Mouse (Mus musculus): ENCODE measurements around the gene Tmem72. TPM values are rescaled to one million over a fixed set of nuclear protein-coding genes. Genes with fewer than 3 reads are reported as not detected.
A peak's percentile ranks its signal among the peaks of the same experiment; 100 is the strongest.

Gene Tmem72
- polyA plus RNA-seq, 1 experiment from 2014 or later, result 1.7 TPM

DNA sequence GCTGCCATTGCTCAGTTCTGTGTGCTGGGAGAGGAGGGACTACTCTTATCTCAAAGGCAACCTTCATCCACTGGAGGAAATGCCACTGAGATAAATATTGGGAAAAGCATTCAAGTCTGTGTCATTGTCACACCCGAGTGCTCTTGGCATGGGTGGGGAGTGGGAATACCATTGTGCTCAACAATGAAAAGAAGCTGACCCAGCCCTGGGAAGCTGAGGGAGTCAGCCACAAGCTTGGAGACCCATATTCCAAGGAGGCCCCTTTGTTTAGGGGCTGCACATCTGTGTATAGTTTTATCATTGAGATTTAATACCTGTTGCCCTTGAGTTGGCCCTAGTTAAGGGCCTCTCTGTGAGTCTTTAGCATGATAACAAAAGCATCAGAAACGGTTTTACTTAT, 77.0 kb downstream of the Tmem72 start:
- no peak for ATAC-seq (ENCODE audit: low FRiP score, low read depth)
- H3K4me1 ChIP-seq (replicated peaks), result no peaks in the 10 kb centered on the region
- H3K27me3 ChIP-seq, result no peaks in the 10 kb centered on the region
- no peaks in the 10 kb centered on the region for H3K36me3 ChIP-seq
- H3K9me3 ChIP-seq, result no peaks in the 10 kb centered on the region
- H3K9ac ChIP-seq, result no peak overlapping the region
- 77% methylated on average over 2 of the region's 2 CpGs for WGBS
- no peak overlapping the region for H3K27ac ChIP-seq (replicated peaks)
- H3K4me3 ChIP-seq, result no peak overlapping the region
- no peak overlapping the region for H3K4me2 ChIP-seq

- Histone ChIP-seq H3K9ac (no peak overlapping the region), H3K4me3 (no peak overlapping the region), H3K9me3 (no peaks in the 10 kb centered on the region), H3K36me3 (no peaks in the 10 kb centered on the region), H3K4me1 (replicated peaks) (no peaks in the 10 kb centered on the region), H3K4me2 (no peak overlapping the region), H3K27ac (replicated peaks) (no peak overlapping the region), H3K27me3 (no peaks in the 10 kb centered on the region)
- WGBS, result 81% methylated on average over 2 of the region's 2 CpGs
- ATAC-seq (ENCODE audit: low FRiP score, low read depth), result no peak
Measured at GRCm38 (mm10) chr6:116638871-116639270, 77.8 kb downstream of the Tmem72 start.

GRCm38 (mm10) chr6:116637496-116637895, 79.2 kb downstream of the Tmem72 start:
- Histone ChIP-seq H3K9me3 (no peaks in the 10 kb centered on the region), H3K4me1 (replicated peaks) (no peaks in the 10 kb centered on the region), H3K27ac (replicated peaks) (no peak overlapping the region), H3K27me3 (no peaks in the 10 kb centered on the region), H3K9ac (no peak overlapping the region), H3K36me3 (no peaks in the 10 kb centered on the region), H3K4me2 (no peak overlapping the region), H3K4me3 (no peak overlapping the region)
- WGBS, result 95% methylated on average over 5 of the region's 5 CpGs
- no peak for ATAC-seq (ENCODE audit: low FRiP score, low read depth)

GRCm38 (mm10) chr6:116636581-116637235, 80.0 kb downstream of the Tmem72 start:
- Histone ChIP-seq H3K4me3 (no peak overlapping the region), H3K4me2 (no peak overlapping the region), H3K4me1 (replicated peaks) (no peaks in the 10 kb centered on the region), H3K27ac (replicated peaks) (no peak overlapping the region), H3K27me3 (no peaks in the 10 kb centered on the region), H3K36me3 (no peaks in the 10 kb centered on the region), H3K9me3 (no peaks in the 10 kb centered on the region), H3K9ac (no peak overlapping the region)
- no peak for ATAC-seq (ENCODE audit: low FRiP score, low read depth)
- WGBS, result 85% methylated on average over 9 of the region's 9 CpGs

DNA sequence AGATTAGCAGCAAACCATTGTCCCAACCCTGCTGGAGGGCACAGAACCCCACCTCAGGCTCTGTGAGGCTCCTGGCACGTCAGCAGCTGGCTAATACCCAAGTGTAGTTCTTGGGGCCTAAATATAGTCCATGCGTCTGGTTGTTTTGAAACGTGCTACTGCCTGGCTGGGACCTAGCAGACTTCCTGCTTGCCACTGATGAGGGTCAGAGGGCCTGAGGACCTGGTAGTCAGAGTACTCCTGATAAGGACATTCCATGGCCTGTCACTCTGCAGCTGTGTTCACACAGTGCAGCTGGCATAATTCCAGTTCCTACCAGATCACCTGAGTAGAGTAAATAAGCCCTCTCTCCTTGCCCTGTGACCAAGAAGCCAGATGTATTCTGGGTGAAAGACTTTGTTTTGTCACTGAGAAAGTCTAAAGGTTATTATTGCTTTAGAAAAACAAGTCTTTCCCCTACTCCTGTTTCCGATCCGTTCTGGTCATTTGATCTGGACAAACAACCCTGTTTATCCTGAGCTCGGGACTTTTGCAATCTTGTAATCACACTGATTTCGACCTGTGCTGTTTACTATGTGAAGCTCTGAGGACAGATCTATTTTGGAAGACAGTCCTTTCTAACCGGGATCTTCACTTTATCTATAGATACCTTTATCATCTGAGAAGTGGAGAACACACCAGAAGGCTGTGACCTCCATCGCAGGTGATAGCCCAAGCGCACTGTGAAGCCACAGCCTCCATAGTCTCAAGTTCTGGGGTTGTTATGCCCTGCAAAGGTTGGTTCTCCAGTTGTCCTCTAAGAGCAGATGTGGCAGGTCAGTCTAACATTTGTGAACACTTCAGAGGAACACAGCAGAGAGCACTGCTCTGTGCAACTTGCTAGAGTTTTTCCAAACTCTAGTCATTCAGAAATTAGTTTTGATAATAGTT, 81.2 kb downstream of the Tmem72 start:
- H3K9ac ChIP-seq, result no peak overlapping the region
- H3K4me1 ChIP-seq (replicated peaks), result no peaks in the 10 kb centered on the region
- ATAC-seq (ENCODE audit: low FRiP score, low read depth), result peak; percentile 62; the same call in 1 of the 2 replicates
- no peaks in the 10 kb centered on the region for H3K27me3 ChIP-seq
- 0 out of 2 replicates have a peak overlapping the region, but pooled peaks have one; percentile 14 for H3K27ac ChIP-seq (replicated peaks)
- H3K36me3 ChIP-seq, result no peaks in the 10 kb centered on the region
- WGBS, result 78% methylated on average over 10 of the region's 10 CpGs
- H3K4me2 ChIP-seq, result no peak overlapping the region
- no peak overlapping the region for H3K4me3 ChIP-seq
- H3K9me3 ChIP-seq, result no peaks in the 10 kb centered on the region

- Histone ChIP-seq H3K4me3 (no peak overlapping the region), H3K27ac (replicated peaks) (no peak overlapping the region), H3K36me3 (no peaks in the 10 kb centered on the region), H3K27me3 (no peaks in the 10 kb centered on the region), H3K9me3 (no peaks in the 10 kb centered on the region), H3K4me1 (replicated peaks) (peaks cover 10% of the 10 kb centered on the region), H3K9ac (no peak overlapping the region), H3K4me2 (no peak overlapping the region)
- WGBS, result 93% methylated on average over 17 of the region's 17 CpGs
- no peak for ATAC-seq (ENCODE audit: low FRiP score, low read depth)
Measured at GRCm38 (mm10) chr6:116633741-116634695, 82.7 kb downstream of the Tmem72 start.

- 58% methylated on average over 1 of the region's 1 CpGs for WGBS
- Histone ChIP-seq H3K9ac (no peak overlapping the region), H3K4me1 (replicated peaks) (peaks cover 17% of the 10 kb centered on the region), H3K27me3 (no peaks in the 10 kb centered on the region), H3K36me3 (no peaks in the 10 kb centered on the region), H3K9me3 (no peaks in the 10 kb centered on the region), H3K4me2 (no peak overlapping the region), H3K27ac (replicated peaks) (no peak overlapping the region), H3K4me3 (no peak overlapping the region)
- no peak for ATAC-seq (ENCODE audit: low FRiP score, low read depth)
Measured at GRCm38 (mm10) chr6:116632129-116632528, 84.6 kb downstream of the Tmem72 start.

GRCm38 (mm10) chr6:116629766-116630165, 86.9 kb downstream of the Tmem72 start:
- H3K27ac ChIP-seq (replicated peaks), result peak overlapping the region; percentile 95
- peaks cover 22% of the 10 kb centered on the region for H3K4me1 ChIP-seq (replicated peaks)
- H3K9ac ChIP-seq, result no peak overlapping the region
- no peaks in the 10 kb centered on the region for H3K27me3 ChIP-seq
- peaks cover 13% of the 10 kb centered on the region for H3K36me3 ChIP-seq
- no peaks in the 10 kb centered on the region for H3K9me3 ChIP-seq
- no peak for ATAC-seq (ENCODE audit: low FRiP score, low read depth)
- no peak overlapping the region for H3K4me3 ChIP-seq
- peak overlapping the region; percentile 70; the same call in 1 of the 2 replicates for H3K4me2 ChIP-seq
- 65% methylated on average over 10 of the region's 10 CpGs for WGBS

Small RNAs within 50 kb of the gene (microRNA-seq; reads per million reads assigned to microRNA genes)
- 2.6 reads per million, percentile 9 among the genes with 10 or more reads in this experiment for gene Mir7043

Other genes with a start within 250 kb of the Tmem72 start
- gene Olfr211, start 227.8 kb downstream of the Tmem72 start, polyA plus RNA-seq (2015; fragmentation: Nextera tagmentation; extraction: Ambion mirVana), result not detected in 2 replicates
- gene Olfr212, start 210.4 kb downstream of the Tmem72 start, polyA plus RNA-seq (2015; fragmentation: Nextera tagmentation; extraction: Ambion mirVana), result not detected in 2 replicates
- gene Olfr213, start 178.5 kb downstream of the Tmem72 start, polyA plus RNA-seq (2015; fragmentation: Nextera tagmentation; extraction: Ambion mirVana), result not detected in 2 replicates
- gene Gm5580, start 165.8 kb downstream of the Tmem72 start, polyA plus RNA-seq (2015; fragmentation: Nextera tagmentation; extraction: Ambion mirVana), result 0.39 and 0.43 TPM in 2 replicates
- gene Olfr214, start 162.7 kb downstream of the Tmem72 start, polyA plus RNA-seq (2015; fragmentation: Nextera tagmentation; extraction: Ambion mirVana), result 0.05 TPM in 1 of 2 replicates, not detected in the other
- gene Olfr215, start 132.7 kb downstream of the Tmem72 start, polyA plus RNA-seq (2015; fragmentation: Nextera tagmentation; extraction: Ambion mirVana), result not detected in 2 replicates
- 131 and 135 TPM in 2 replicates for gene Zfp422, start 87.9 kb downstream of the Tmem72 start, polyA plus RNA-seq (2015; fragmentation: Nextera tagmentation; extraction: Ambion mirVana)
- 10.8 and 12.2 TPM in 2 replicates for gene Depp1, start 66.3 kb downstream of the Tmem72 start, polyA plus RNA-seq (2015; fragmentation: Nextera tagmentation; extraction: Ambion mirVana)
- 29.4 and 29.9 TPM in 2 replicates for gene Rassf4, start 43.0 kb downstream of the Tmem72 start, polyA plus RNA-seq (2015; fragmentation: Nextera tagmentation; extraction: Ambion mirVana)

All from hindbrain, embryonic 15.5 days (tissue).